Mouse (Mus musculus): ENCODE measurements at regions not wholly inside any gene's neighbourhood (a gene's known extent, or its start where the extent isn't known, plus 50 kb on each side); places are given as distances from the start of the nearest gene placed in this dataset.

DNA sequence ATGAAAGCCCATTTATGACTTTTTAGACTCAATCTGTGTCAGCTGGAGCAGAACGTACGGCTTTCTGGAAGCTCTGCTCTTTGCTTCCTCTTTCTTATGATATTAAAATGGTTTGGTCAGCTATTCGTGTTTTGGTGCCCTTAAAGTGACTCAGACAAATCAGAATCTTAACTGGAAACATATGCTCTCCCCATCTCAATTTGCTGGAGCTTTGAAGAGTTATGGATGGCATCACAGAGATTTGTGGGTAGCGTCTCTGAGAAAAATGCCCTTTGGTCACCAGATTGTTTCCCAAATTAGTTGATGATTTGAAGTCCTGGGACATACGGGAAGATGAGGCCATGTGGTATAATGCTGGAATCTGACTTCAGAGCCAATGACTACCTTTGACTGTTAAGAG, 394.0 kb downstream of the Ttll7 start:
- H3K27ac ChIP-seq (ENCODE audit: low read depth) = no peak overlapping the region
- H3K9ac ChIP-seq = no peak overlapping the region
- H3K9me3 ChIP-seq (ENCODE audit: low read depth, low read length) = no peaks in the 10 kb centered on the region
- no peaks in the 10 kb centered on the region for H3K4me1 ChIP-seq (ENCODE audit: insufficient read depth)
- TF ChIP-seq CTCF (IDR thresholded peaks at IDR 0.05; ENCODE audit: low read depth) = no peak
- no peak for ATAC-seq (ENCODE audit: insufficient read depth)
- H3K4me3 ChIP-seq (ENCODE audit: low read depth, low read length) = no peak overlapping the region
- H3K36me3 ChIP-seq (ENCODE audit: insufficient read depth) = no peaks in the 10 kb centered on the region
- H3K27me3 ChIP-seq (ENCODE audit: insufficient read depth, low read length) = no peaks in the 10 kb centered on the region
- 79% methylated on average over 5 of the region's 5 CpGs for WGBS
- DNase-seq = no peak
- H3K4me2 ChIP-seq = no peak overlapping the region

DNA sequence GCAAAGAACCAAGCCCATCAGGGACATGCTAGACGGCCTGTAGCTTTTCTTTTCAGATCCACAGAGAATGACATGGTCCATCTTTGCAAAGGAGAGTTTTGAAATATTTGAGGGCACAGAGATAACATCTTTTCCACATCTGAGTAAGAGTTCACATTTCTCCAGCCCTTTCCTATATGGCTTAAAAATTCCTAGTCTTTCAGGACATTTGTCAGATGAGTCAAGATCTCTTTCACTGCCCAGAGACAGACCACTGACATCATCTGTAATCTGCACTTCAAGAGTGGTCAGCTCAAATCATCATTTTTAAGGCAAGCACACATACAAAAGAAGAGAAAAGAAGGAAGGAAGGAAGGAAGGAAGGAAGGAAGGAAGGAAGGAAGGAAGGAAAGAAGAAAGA, 397.3 kb downstream of the Ttll7 start:
- no peaks in the 10 kb centered on the region for H3K4me1 ChIP-seq (ENCODE audit: insufficient read depth)
- H3K27ac ChIP-seq (ENCODE audit: low read depth) = no peak overlapping the region
- H3K4me2 ChIP-seq = no peak overlapping the region
- no peaks in the 10 kb centered on the region for H3K9me3 ChIP-seq (ENCODE audit: low read depth, low read length)
- 78% methylated on average over 1 of the region's 1 CpGs for WGBS
- H3K27me3 ChIP-seq (ENCODE audit: insufficient read depth, low read length) = no peaks in the 10 kb centered on the region
- DNase-seq (no peak), ATAC-seq (ENCODE audit: insufficient read depth) (no peak)
- no peaks in the 10 kb centered on the region for H3K36me3 ChIP-seq (ENCODE audit: insufficient read depth)
- H3K4me3 ChIP-seq (ENCODE audit: low read depth, low read length) = no peak overlapping the region
- H3K9ac ChIP-seq = no peak overlapping the region
- no peak for TF ChIP-seq CTCF (IDR thresholded peaks at IDR 0.05; ENCODE audit: low read depth)

DNA sequence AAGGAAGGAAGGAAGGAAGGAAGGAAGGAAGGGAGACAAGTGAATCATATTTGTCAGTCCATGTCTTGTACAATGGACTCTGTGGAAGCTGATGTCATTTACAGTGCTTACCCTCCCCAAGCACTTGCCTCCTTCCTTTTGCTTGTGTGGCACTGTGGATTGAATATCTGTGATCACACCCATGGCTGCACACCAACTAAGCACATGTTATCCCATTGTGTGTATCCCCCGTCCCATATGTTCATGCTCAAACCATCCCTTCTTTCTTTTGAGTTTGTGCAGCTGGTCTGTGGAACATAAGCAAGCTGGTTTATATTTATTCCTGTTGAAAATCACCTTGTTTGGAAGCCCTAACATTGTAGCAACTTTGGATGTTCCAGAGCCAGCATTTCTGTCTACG, 397.7 kb downstream of the Ttll7 start:
- ATAC-seq (ENCODE audit: insufficient read depth) = no peak
- no peaks in the 10 kb centered on the region for H3K36me3 ChIP-seq (ENCODE audit: insufficient read depth)
- TF ChIP-seq CTCF (IDR thresholded peaks at IDR 0.05; ENCODE audit: low read depth) = no peak
- no peaks in the 10 kb centered on the region for H3K4me1 ChIP-seq (ENCODE audit: insufficient read depth)
- no peaks in the 10 kb centered on the region for H3K27me3 ChIP-seq (ENCODE audit: insufficient read depth, low read length)
- no peak overlapping the region for H3K27ac ChIP-seq (ENCODE audit: low read depth)
- H3K9me3 ChIP-seq (ENCODE audit: low read depth, low read length) = no peaks in the 10 kb centered on the region
- no peak for DNase-seq
- WGBS = 89% methylated on average over 2 of the region's 2 CpGs
- no peak overlapping the region for H3K9ac ChIP-seq
- no peak overlapping the region for H3K4me3 ChIP-seq (ENCODE audit: low read depth, low read length)
- no peak overlapping the region for H3K4me2 ChIP-seq

DNA sequence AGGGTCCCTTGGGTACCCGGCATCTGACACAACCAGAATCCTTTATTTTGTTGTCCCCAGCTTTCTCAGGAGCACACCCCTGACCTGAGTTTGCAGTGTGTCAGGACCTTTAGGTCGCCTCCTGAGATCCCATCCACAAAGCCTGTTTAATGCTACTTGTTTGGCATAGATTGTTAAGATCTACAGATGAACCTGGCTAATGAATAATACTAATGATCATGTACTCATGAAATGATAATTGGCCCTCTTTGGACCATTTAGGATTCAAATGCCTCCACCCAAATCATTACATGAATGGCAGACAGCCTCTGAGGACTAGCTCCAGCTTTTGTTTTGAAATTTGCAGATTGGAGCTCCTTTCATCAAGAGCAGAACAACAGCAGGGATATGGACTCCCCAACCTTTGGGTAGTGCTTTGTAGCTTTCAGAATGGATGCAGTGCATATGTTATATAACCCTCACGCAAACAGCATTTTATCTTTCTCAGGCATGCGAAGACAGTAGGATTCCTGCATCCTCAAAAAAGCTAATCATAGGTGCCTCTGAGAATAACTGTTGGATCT, 400.1 kb downstream of the Ttll7 start:
- H3K4me1 ChIP-seq (ENCODE audit: insufficient read depth) = no peaks in the 10 kb centered on the region
- no peak overlapping the region for H3K4me3 ChIP-seq (ENCODE audit: low read depth, low read length)
- no peaks in the 10 kb centered on the region for H3K36me3 ChIP-seq (ENCODE audit: insufficient read depth)
- DNase-seq (no peak), ATAC-seq (ENCODE audit: insufficient read depth) (no peak)
- H3K9me3 ChIP-seq (ENCODE audit: low read depth, low read length) = no peaks in the 10 kb centered on the region
- H3K27ac ChIP-seq (ENCODE audit: low read depth) = no peak overlapping the region
- H3K9ac ChIP-seq = no peak overlapping the region
- no peak overlapping the region for H3K4me2 ChIP-seq
- no peak for TF ChIP-seq CTCF (IDR thresholded peaks at IDR 0.05; ENCODE audit: low read depth)
- WGBS = 83% methylated on average over 4 of the region's 4 CpGs
- H3K27me3 ChIP-seq (ENCODE audit: insufficient read depth, low read length) = no peaks in the 10 kb centered on the region

DNA sequence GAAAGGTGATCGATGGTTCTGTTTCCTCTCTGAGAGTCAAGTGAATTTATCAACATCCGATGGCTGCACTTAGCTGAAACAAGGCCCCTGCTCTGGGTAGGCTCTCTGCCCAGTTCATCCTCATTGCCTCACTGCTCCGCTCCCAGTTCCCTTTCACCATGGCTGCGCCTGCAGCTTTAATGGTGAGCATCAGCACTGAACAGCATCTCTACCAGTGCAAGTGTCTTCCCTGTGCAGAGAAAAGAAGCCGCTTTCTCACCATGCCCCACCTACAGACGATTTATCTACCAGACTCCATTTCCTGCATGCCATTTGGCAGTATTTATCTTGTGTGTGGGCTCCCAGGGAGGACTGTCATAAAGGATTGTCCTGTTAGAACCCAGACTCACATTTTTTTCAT, 400.6 kb downstream of the Ttll7 start:
- Histone ChIP-seq H3K4me2 (no peak overlapping the region), H3K4me3 (ENCODE audit: low read depth, low read length) (no peak overlapping the region), H3K27me3 (ENCODE audit: insufficient read depth, low read length) (no peaks in the 10 kb centered on the region), H3K27ac (ENCODE audit: low read depth) (no peak overlapping the region), H3K36me3 (ENCODE audit: insufficient read depth) (no peaks in the 10 kb centered on the region), H3K9me3 (ENCODE audit: low read depth, low read length) (no peaks in the 10 kb centered on the region), H3K9ac (no peak overlapping the region), H3K4me1 (ENCODE audit: insufficient read depth) (no peaks in the 10 kb centered on the region)
- ATAC-seq (ENCODE audit: insufficient read depth) (no peak), DNase-seq (no peak)
- WGBS = 62% methylated on average over 6 of the region's 6 CpGs
- no peak for TF ChIP-seq CTCF (IDR thresholded peaks at IDR 0.05; ENCODE audit: low read depth)

DNA sequence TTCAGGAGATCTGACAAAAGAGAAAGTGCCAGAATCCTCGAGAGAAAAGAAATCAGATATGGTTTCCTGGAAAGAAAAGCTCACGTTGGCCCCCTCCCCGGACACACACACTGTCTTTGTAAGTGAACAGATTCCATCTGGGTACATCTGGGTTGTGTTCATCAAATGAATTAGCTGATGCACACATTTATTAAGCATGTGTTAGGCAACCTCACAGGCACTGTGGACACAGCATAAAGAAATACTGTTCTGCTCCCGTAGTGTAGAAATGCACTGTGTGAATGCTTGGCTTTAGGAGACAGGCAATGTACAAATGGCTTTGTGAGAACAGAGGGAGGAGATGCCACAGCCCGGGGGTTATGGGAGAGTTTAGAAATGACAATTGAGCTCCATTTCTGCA, 402.3 kb downstream of the Ttll7 start:
- H3K9me3 ChIP-seq (ENCODE audit: low read depth, low read length) = no peaks in the 10 kb centered on the region
- no peaks in the 10 kb centered on the region for H3K27me3 ChIP-seq (ENCODE audit: insufficient read depth, low read length)
- no peaks in the 10 kb centered on the region for H3K36me3 ChIP-seq (ENCODE audit: insufficient read depth)
- H3K4me1 ChIP-seq (ENCODE audit: insufficient read depth) = no peaks in the 10 kb centered on the region
- no peak overlapping the region for H3K4me2 ChIP-seq
- ATAC-seq (ENCODE audit: insufficient read depth) = no peak
- no peak for TF ChIP-seq CTCF (IDR thresholded peaks at IDR 0.05; ENCODE audit: low read depth)
- H3K27ac ChIP-seq (ENCODE audit: low read depth) = no peak overlapping the region
- DNase-seq = peak; percentile 9
- WGBS = 57% methylated on average over 5 of the region's 5 CpGs
- H3K4me3 ChIP-seq (ENCODE audit: low read depth, low read length) = no peak overlapping the region
- no peak overlapping the region for H3K9ac ChIP-seq

DNA sequence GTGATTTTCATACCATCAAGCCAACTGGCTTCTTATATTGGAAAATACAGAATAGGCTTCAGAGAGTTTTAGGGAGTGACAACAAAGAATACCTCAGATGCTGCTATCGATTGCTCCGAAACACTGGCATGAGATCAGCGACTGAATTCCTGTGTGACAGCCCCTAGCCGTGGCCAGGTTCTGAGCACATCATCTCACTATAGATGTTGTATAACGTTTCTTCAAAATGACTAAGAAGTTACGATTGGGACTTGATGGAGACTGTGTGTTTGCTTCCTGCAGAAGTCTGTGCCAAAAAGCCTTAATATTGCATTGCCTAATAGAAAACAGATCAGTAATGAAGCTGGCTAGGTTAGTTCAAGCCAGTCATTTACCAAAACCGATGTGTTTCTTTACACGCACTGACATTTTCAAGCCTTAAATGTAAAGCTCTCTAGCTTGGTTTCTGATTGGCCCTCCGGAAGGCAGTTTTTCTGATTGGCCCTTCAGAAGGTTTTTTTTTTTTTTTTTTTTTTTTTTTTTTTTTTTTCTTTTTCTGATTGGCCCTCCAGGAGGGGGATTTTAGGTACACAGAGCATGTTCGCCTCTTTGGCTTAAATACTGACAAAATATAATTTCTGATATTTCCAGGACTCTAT, 408.9 kb downstream of the Ttll7 start:
- H3K27ac ChIP-seq (ENCODE audit: low read depth) = no peak overlapping the region
- H3K27me3 ChIP-seq (ENCODE audit: insufficient read depth, low read length) = no peaks in the 10 kb centered on the region
- no peak overlapping the region for H3K4me3 ChIP-seq (ENCODE audit: low read depth, low read length)
- no peaks in the 10 kb centered on the region for H3K4me1 ChIP-seq (ENCODE audit: insufficient read depth)
- WGBS = 57% methylated on average over 10 of the region's 10 CpGs
- no peak for ATAC-seq (ENCODE audit: insufficient read depth)
- H3K36me3 ChIP-seq (ENCODE audit: insufficient read depth) = no peaks in the 10 kb centered on the region
- H3K9me3 ChIP-seq (ENCODE audit: low read depth, low read length) = no peaks in the 10 kb centered on the region
- DNase-seq = no peak
- no peak for TF ChIP-seq CTCF (IDR thresholded peaks at IDR 0.05; ENCODE audit: low read depth)
- H3K4me2 ChIP-seq = no peak overlapping the region
- H3K9ac ChIP-seq = no peak overlapping the region

All from lung, embryonic 14.5 days (tissue).